Mouse (Mus musculus) embryonic facial prominence, embryonic 15.5 days (tissue): ENCODE measurements around the gene Aak1. TPM values are rescaled to one million over a fixed set of nuclear protein-coding genes. Genes with fewer than 3 reads are reported as not detected.

Experiments used
- ATAC-seq: fragments of 200-750 bp; cut with Nextera tagmentation; 2 replicates; pipeline ENCODE4 v1.8.0; 2017; ENCODE audit warnings: low read depth, moderate TSS enrichment; ENCODE audit not compliant: insufficient number of reproducible peaks, low FRiP score, low TSS enrichment
- H3K27ac ChIP-seq: fragments of 300-500 bp; sonication (generic); replicated peaks from 2 replicates; pipeline ENCODE4 v1.5.1; 2015; ENCODE audit warnings: mild to moderate bottlenecking, inconsistent platforms
- H3K27me3 ChIP-seq: fragments of 300-500 bp; sonication (generic); 2 replicates; pipeline ENCODE4 v1.6.1; 2015; ENCODE audit warnings: inconsistent platforms
- H3K36me3 ChIP-seq: fragments of 300-500 bp; sonication (generic); 2 replicates; pipeline ENCODE4 v1.6.1; 2015; ENCODE audit warnings: mild to moderate bottlenecking, inconsistent platforms
- H3K4me1 ChIP-seq: fragments of 300-500 bp; sonication (generic); 2 replicates; pipeline ENCODE4 v1.6.1; 2015; ENCODE audit warnings: inconsistent platforms
- H3K4me2 ChIP-seq: fragments of 300-500 bp; sonication (generic); replicated peaks from 2 replicates; pipeline ENCODE4 v1.6.1; 2015; ENCODE audit warnings: mild to moderate bottlenecking, inconsistent platforms
- H3K4me3 ChIP-seq: fragments of 300-500 bp; sonication (generic); replicated peaks from 2 replicates; pipeline ENCODE4 v1.5.1; 2015; ENCODE audit warnings: mild to moderate bottlenecking, inconsistent platforms
- H3K9ac ChIP-seq: fragments of 300-500 bp; sonication (generic); 2 replicates; pipeline ENCODE4 v1.6.1; 2015; ENCODE audit warnings: inconsistent platforms
- H3K9me3 ChIP-seq: fragments of 300-500 bp; sonication (generic); replicated peaks from 2 replicates; pipeline ENCODE4 v1.6.1; 2016; ENCODE audit warnings: inconsistent platforms
- WGBS: fragments of 180-500 bp; shearing (Covaris S2); methylation state at CpG from one replicate; pipeline ENCODE4 v1.1.7; 2015; 5-methylcytosine and 5-hydroxymethylcytosine counted together
- polyA plus RNA-seq: library from polyadenylated mRNA; unstranded; fragments of >200 nt; fragmentation: Nextera tagmentation; extraction: Ambion mirVana; gene quantifications from 2 replicates; pipeline ENCODE4 v1.2.1, GENCODE M21; 2015

The Aak1 gene
- polyA plus RNA-seq, 1 experiment from 2014 or later = 16.7 TPM

- Histone ChIP-seq H3K36me3 (no peaks in the 10 kb centered on the region), H3K4me1 (no peaks in the 10 kb centered on the region; the same call in 1 of the 2 replicates), H3K27ac (no peak overlapping the region), H3K9me3 (no peaks in the 10 kb centered on the region), H3K9ac (no peak overlapping the region), H3K4me2 (no peak overlapping the region), H3K4me3 (no peak overlapping the region), H3K27me3 (no peaks in the 10 kb centered on the region)
- no peak for ATAC-seq
- WGBS = 71% methylated on average over 4 of the region's 4 CpGs
Measured at GRCm38 (mm10) chr6:86886803-86887202, 37.5 kb downstream of the Aak1 start.

GRCm38 (mm10) chr6:86897520-86897919, 48.2 kb downstream of the Aak1 start:
- H3K27ac ChIP-seq = no peak overlapping the region
- H3K4me3 ChIP-seq = no peak overlapping the region
- WGBS = 91% methylated on average over 6 of the region's 6 CpGs
- H3K4me1 ChIP-seq = no peaks in the 10 kb centered on the region
- no peaks in the 10 kb centered on the region; the same call in 1 of the 2 replicates for H3K36me3 ChIP-seq
- no peak overlapping the region for H3K4me2 ChIP-seq
- no peaks in the 10 kb centered on the region for H3K27me3 ChIP-seq
- H3K9ac ChIP-seq = no peak overlapping the region
- ATAC-seq = no peak
- H3K9me3 ChIP-seq = no peaks in the 10 kb centered on the region

- WGBS = 63% methylated on average over 3 of the region's 3 CpGs
Measured at GRCm38 (mm10) chr6:86899053-86899452, 49.7 kb downstream of the Aak1 start.

GRCm38 (mm10) chr6:86899965-86900364, 50.6 kb downstream of the Aak1 start:
- Histone ChIP-seq H3K9me3 (no peaks in the 10 kb centered on the region), H3K4me1 (no peaks in the 10 kb centered on the region), H3K9ac (no peak overlapping the region), H3K36me3 (no peaks in the 10 kb centered on the region), H3K4me2 (no peak overlapping the region), H3K4me3 (no peak overlapping the region), H3K27ac (no peak overlapping the region), H3K27me3 (no peaks in the 10 kb centered on the region)
- 87% methylated on average over 2 of the region's 3 CpGs for WGBS
- ATAC-seq = no peak

More at GRCm38 (mm10) chr6:86899053-86899452, 49.7 kb downstream of the Aak1 start:
- H3K27me3 ChIP-seq = no peaks in the 10 kb centered on the region
- ATAC-seq = no peak
- H3K4me3 ChIP-seq = no peak overlapping the region
- no peaks in the 10 kb centered on the region for H3K36me3 ChIP-seq
- no peak overlapping the region for H3K9ac ChIP-seq
- no peaks in the 10 kb centered on the region for H3K4me1 ChIP-seq
- no peaks in the 10 kb centered on the region for H3K9me3 ChIP-seq
- no peak overlapping the region for H3K4me2 ChIP-seq
- no peak overlapping the region for H3K27ac ChIP-seq

- Histone ChIP-seq H3K9me3 (no peaks in the 10 kb centered on the region), H3K4me2 (no peak overlapping the region), H3K4me1 (no peaks in the 10 kb centered on the region), H3K27me3 (no peaks in the 10 kb centered on the region), H3K27ac (no peak overlapping the region), H3K36me3 (no peaks in the 10 kb centered on the region), H3K4me3 (no peak overlapping the region), H3K9ac (no peak overlapping the region)
- ATAC-seq = no peak
- WGBS = 90% methylated on average over 3 of the region's 3 CpGs
Measured at GRCm38 (mm10) chr6:86900546-86900945, 51.2 kb downstream of the Aak1 start.

- Histone ChIP-seq H3K4me3 (no peak overlapping the region), H3K9me3 (no peaks in the 10 kb centered on the region), H3K36me3 (no peaks in the 10 kb centered on the region), H3K27ac (no peak overlapping the region), H3K9ac (no peak overlapping the region), H3K4me2 (no peak overlapping the region), H3K27me3 (no peaks in the 10 kb centered on the region), H3K4me1 (no peaks in the 10 kb centered on the region)
- ATAC-seq = no peak
- 63% methylated on average over 2 of the region's 2 CpGs for WGBS
Measured at GRCm38 (mm10) chr6:86905500-86905899, 56.2 kb downstream of the Aak1 start.

- H3K4me1 ChIP-seq = no peaks in the 10 kb centered on the region
- no peak overlapping the region for H3K4me3 ChIP-seq
- no peak for ATAC-seq
- no peak overlapping the region for H3K4me2 ChIP-seq
- H3K9ac ChIP-seq = no peak overlapping the region
- no peak overlapping the region for H3K27ac ChIP-seq
- no peaks in the 10 kb centered on the region for H3K36me3 ChIP-seq
- H3K27me3 ChIP-seq = no peaks in the 10 kb centered on the region
- H3K9me3 ChIP-seq = no peaks in the 10 kb centered on the region
- WGBS = 91% methylated on average over 2 of the region's 2 CpGs
Measured at GRCm38 (mm10) chr6:86907191-86907590, 57.9 kb downstream of the Aak1 start.

- no peak for ATAC-seq
- Histone ChIP-seq H3K9me3 (no peaks in the 10 kb centered on the region), H3K4me1 (no peaks in the 10 kb centered on the region), H3K4me3 (no peak overlapping the region), H3K36me3 (no peaks in the 10 kb centered on the region), H3K4me2 (no peak overlapping the region), H3K27ac (no peak overlapping the region), H3K27me3 (no peaks in the 10 kb centered on the region), H3K9ac (no peak overlapping the region)
- WGBS = 61% methylated on average over 5 of the region's 5 CpGs
Measured at GRCm38 (mm10) chr6:86908561-86909150, 59.3 kb downstream of the Aak1 start.

- Histone ChIP-seq H3K9me3 (no peaks in the 10 kb centered on the region), H3K4me2 (no peak overlapping the region), H3K4me3 (no peak overlapping the region), H3K4me1 (no peaks in the 10 kb centered on the region), H3K27me3 (no peaks in the 10 kb centered on the region), H3K36me3 (no peaks in the 10 kb centered on the region), H3K9ac (no peak overlapping the region), H3K27ac (no peak overlapping the region)
- ATAC-seq = no peak
- WGBS = 68% methylated on average over 7 of the region's 7 CpGs
Measured at GRCm38 (mm10) chr6:86909881-86910280, 60.6 kb downstream of the Aak1 start.

- Histone ChIP-seq H3K27me3 (no peaks in the 10 kb centered on the region), H3K4me1 (peaks cover 17% of the 10 kb centered on the region; the same call in 1 of the 2 replicates), H3K36me3 (no peaks in the 10 kb centered on the region), H3K9me3 (no peaks in the 10 kb centered on the region), H3K4me3 (no peak overlapping the region), H3K9ac (no peak overlapping the region), H3K4me2 (no peak overlapping the region), H3K27ac (no peak overlapping the region)
- 64% methylated on average over 5 of the region's 5 CpGs for WGBS
- no peak for ATAC-seq
Measured at GRCm38 (mm10) chr6:86916157-86916820, 67.0 kb downstream of the Aak1 start.

GRCm38 (mm10) chr6:86917231-86917630, 67.9 kb downstream of the Aak1 start:
- Histone ChIP-seq H3K4me2 (no peak overlapping the region), H3K4me1 (peaks cover 19% of the 10 kb centered on the region; the same call in 1 of the 2 replicates), H3K36me3 (no peaks in the 10 kb centered on the region), H3K4me3 (no peak overlapping the region), H3K9me3 (no peaks in the 10 kb centered on the region), H3K9ac (no peak overlapping the region), H3K27ac (no peak overlapping the region), H3K27me3 (no peaks in the 10 kb centered on the region)
- ATAC-seq = no peak
- WGBS = 60% methylated on average over 4 of the region's 4 CpGs
